Mouse (Mus musculus) forebrain, embryonic 14.5 days (tissue): ENCODE data around the gene Efna1. TPM values are rescaled to one million over a fixed set of nuclear protein-coding genes. Genes with fewer than 3 reads are reported as not detected.

Experiments
- ATAC-seq: fragments of 200-750 bp; cut with Nextera tagmentation; 2 replicates; pipeline ENCODE4 v1.8.0; 2017; ENCODE audit warnings: mild to moderate bottlenecking, moderate library complexity
- DNase-seq: peaks from one replicate; pipeline ENCODE4 v3.0.0-alpha.2; 2015; ENCODE audit warnings: low spot score
- H3K27ac ChIP-seq: fragments of 300-500 bp; sonication (generic); 2 replicates; pipeline ENCODE4 v1.5.1; 2014; ENCODE audit warnings: low read depth, mild to moderate bottlenecking, control low read depth, low read length, moderate library complexity
- H3K27me3 ChIP-seq: fragments of 300-500 bp; sonication (generic); replicated peaks from 2 replicates; pipeline ENCODE4 v1.6.1; 2014; ENCODE audit warnings: low read length, control low read depth, mixed read lengths; ENCODE audit not compliant: control insufficient read depth, insufficient read depth
- H3K36me3 ChIP-seq: fragments of 300-500 bp; sonication (generic); 2 replicates; pipeline ENCODE4 v1.6.1; 2014; ENCODE audit warnings: low read length, control low read depth; ENCODE audit not compliant: control insufficient read depth, insufficient read depth
- H3K4me1 ChIP-seq: fragments of 300-500 bp; sonication (generic); 2 replicates; pipeline ENCODE4 v1.6.1; 2014; ENCODE audit warnings: antibody characterized with exemption, low read length, control low read depth; ENCODE audit not compliant: control insufficient read depth, insufficient read depth
- H3K4me2 ChIP-seq: fragments of 300-500 bp; sonication (generic); 2 replicates; pipeline ENCODE4 v1.6.1; 2014; ENCODE audit warnings: mild to moderate bottlenecking, control low read depth, low read length
- H3K4me3 ChIP-seq: fragments of 300-500 bp; sonication (generic); 2 replicates; pipeline ENCODE4 v1.5.1; 2014; ENCODE audit warnings: low read depth, low read length, control low read depth
- H3K9ac ChIP-seq: fragments of 300-500 bp; sonication (generic); 2 replicates; pipeline ENCODE4 v1.6.1; 2014; ENCODE audit warnings: mild to moderate bottlenecking, low read length, control low read depth, moderate library complexity
- H3K9me3 ChIP-seq: fragments of 300-500 bp; sonication (generic); replicated peaks from 2 replicates; pipeline ENCODE4 v1.6.1; 2016; ENCODE audit warnings: low read length, control low read depth, mixed read lengths; ENCODE audit not compliant: control insufficient read depth
- WGBS: fragments of 180-500 bp; shearing (Covaris S2); extraction: QIAGEN DNeasy Blood & Tissue Kit; methylation state at CpG from one replicate; pipeline ENCODE4 v1.1.7; 2014; 5-methylcytosine and 5-hydroxymethylcytosine counted together
- polyA plus RNA-seq: library from polyadenylated mRNA; unstranded; fragments of >200 nt; fragmentation: Nextera tagmentation; extraction: Ambion mirVana; gene quantifications from 2 replicates; pipeline ENCODE4 v1.2.1, GENCODE M21; 2014

Efna1 gene
- polyA plus RNA-seq, 1 experiment from 2014 or later: 10.5 TPM

GRCm38 (mm10) chr3:89236516-89236915 is 44.4 kb downstream of the Efna1 start:
- no peak overlapping the region for H3K4me3 ChIP-seq
- no peak for ATAC-seq
- H3K4me1 ChIP-seq: no peaks in the 10 kb centered on the region
- DNase-seq: no peak
- no peaks in the 10 kb centered on the region for H3K9me3 ChIP-seq
- H3K9ac ChIP-seq: no peak overlapping the region
- H3K27me3 ChIP-seq: no peaks in the 10 kb centered on the region
- H3K36me3 ChIP-seq: peaks cover 88% of the 10 kb centered on the region
- H3K27ac ChIP-seq: no peak overlapping the region
- 91% methylated on average over 10 of the region's 10 CpGs for WGBS
- H3K4me2 ChIP-seq: no peak overlapping the region

DNA sequence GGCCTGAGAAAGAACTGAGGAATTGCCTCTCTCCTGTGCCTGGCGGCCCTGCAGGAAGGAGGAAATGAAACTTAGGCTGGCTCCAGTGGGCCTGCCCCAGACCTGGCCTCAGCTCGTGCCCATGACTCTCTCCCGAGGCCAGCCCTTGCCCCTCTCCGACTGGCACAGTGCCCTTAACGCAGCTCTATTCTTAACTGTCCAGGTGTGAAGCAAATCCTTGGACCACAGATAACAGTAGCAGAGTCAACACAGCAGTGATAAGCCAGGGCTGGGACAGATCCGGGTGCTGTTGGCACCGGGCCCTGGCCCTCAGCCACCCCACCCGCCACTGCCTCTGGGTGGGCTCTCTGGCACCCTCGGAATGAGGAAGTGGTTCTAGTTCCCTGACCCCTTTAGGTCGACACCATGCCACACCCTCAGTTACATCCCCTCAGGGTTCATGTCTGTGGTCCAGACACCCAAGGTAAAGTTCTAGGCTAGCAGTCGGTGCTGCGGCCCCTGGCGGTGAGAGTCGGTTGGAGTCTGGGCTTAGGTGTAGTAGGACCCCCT is 47.3 kb downstream of the Efna1 start:
- no peaks in the 10 kb centered on the region for H3K27me3 ChIP-seq
- DNase-seq: no peak
- H3K9ac ChIP-seq: no peak overlapping the region
- WGBS: 82% methylated on average over 14 of the region's 14 CpGs
- no peak overlapping the region for H3K4me3 ChIP-seq
- H3K27ac ChIP-seq: no peak overlapping the region
- ATAC-seq: peak; percentile 11; the same call in 1 of the 2 replicates
- H3K9me3 ChIP-seq: no peaks in the 10 kb centered on the region
- no peak overlapping the region for H3K4me2 ChIP-seq
- peaks cover 60% of the 10 kb centered on the region for H3K36me3 ChIP-seq
- H3K4me1 ChIP-seq: 0 out of 2 replicates have a peak, but pooled peaks cover 2% of the 10 kb centered on the region

GRCm38 (mm10) chr3:89232614-89233013 is 48.3 kb downstream of the Efna1 start:
- Histone ChIP-seq H3K4me3 (no peak overlapping the region), H3K36me3 (peaks cover 50% of the 10 kb centered on the region), H3K4me2 (no peak overlapping the region), H3K9me3 (no peaks in the 10 kb centered on the region), H3K27me3 (no peaks in the 10 kb centered on the region), H3K9ac (no peak overlapping the region), H3K27ac (no peak overlapping the region), H3K4me1 (0 out of 2 replicates have a peak, but pooled peaks cover 8% of the 10 kb centered on the region)
- WGBS: 83% methylated on average over 6 of the region's 6 CpGs
- DNase-seq (no peak), ATAC-seq (no peak)

GRCm38 (mm10) chr3:89231772-89232275 is 49.1 kb downstream of the Efna1 start:
- Histone ChIP-seq H3K4me3 (no peak overlapping the region), H3K27me3 (no peaks in the 10 kb centered on the region), H3K4me2 (no peak overlapping the region), H3K9me3 (no peaks in the 10 kb centered on the region), H3K4me1 (peaks cover 8% of the 10 kb centered on the region; the same call in 1 of the 2 replicates), H3K9ac (no peak overlapping the region), H3K36me3 (peaks cover 42% of the 10 kb centered on the region), H3K27ac (no peak overlapping the region)
- ATAC-seq: no peak
- WGBS: 79% methylated on average over 16 of the region's 16 CpGs
- DNase-seq: no peak

- H3K27ac ChIP-seq: no peak overlapping the region
- DNase-seq (no peak), ATAC-seq (no peak)
- H3K4me2 ChIP-seq: no peak overlapping the region
- WGBS: 83% methylated on average over 7 of the region's 7 CpGs
- no peaks in the 10 kb centered on the region for H3K27me3 ChIP-seq
- no peak overlapping the region for H3K9ac ChIP-seq
- no peaks in the 10 kb centered on the region for H3K9me3 ChIP-seq
- H3K4me3 ChIP-seq: no peak overlapping the region
- H3K36me3 ChIP-seq: peaks cover 40% of the 10 kb centered on the region
- peaks cover 13% of the 10 kb centered on the region for H3K4me1 ChIP-seq
These were observed 49.6 kb downstream of the Efna1 start for GRCm38 (mm10) chr3:89231345-89231744.

- ATAC-seq (no peak), DNase-seq (no peak)
- Histone ChIP-seq H3K36me3 (peaks cover 32% of the 10 kb centered on the region), H3K4me2 (no peak overlapping the region), H3K4me1 (peaks cover 21% of the 10 kb centered on the region), H3K27me3 (no peaks in the 10 kb centered on the region), H3K9ac (no peak overlapping the region), H3K9me3 (no peaks in the 10 kb centered on the region), H3K27ac (no peak overlapping the region), H3K4me3 (no peak overlapping the region)
- WGBS: 88% methylated on average over 2 of the region's 2 CpGs
These were observed 50.4 kb downstream of the Efna1 start for GRCm38 (mm10) chr3:89230561-89230960.

GRCm38 (mm10) chr3:89229276-89229675 is 51.7 kb downstream of the Efna1 start:
- H3K36me3 ChIP-seq: peaks cover 20% of the 10 kb centered on the region
- DNase-seq (no peak), ATAC-seq (no peak)
- no peak overlapping the region for H3K27ac ChIP-seq
- 54% methylated on average over 4 of the region's 4 CpGs for WGBS
- H3K9ac ChIP-seq: no peak overlapping the region
- H3K4me2 ChIP-seq: no peak overlapping the region; the same call in 1 of the 2 replicates
- no peaks in the 10 kb centered on the region for H3K27me3 ChIP-seq
- H3K9me3 ChIP-seq: no peaks in the 10 kb centered on the region
- peaks cover 33% of the 10 kb centered on the region for H3K4me1 ChIP-seq
- no peak overlapping the region for H3K4me3 ChIP-seq

DNA sequence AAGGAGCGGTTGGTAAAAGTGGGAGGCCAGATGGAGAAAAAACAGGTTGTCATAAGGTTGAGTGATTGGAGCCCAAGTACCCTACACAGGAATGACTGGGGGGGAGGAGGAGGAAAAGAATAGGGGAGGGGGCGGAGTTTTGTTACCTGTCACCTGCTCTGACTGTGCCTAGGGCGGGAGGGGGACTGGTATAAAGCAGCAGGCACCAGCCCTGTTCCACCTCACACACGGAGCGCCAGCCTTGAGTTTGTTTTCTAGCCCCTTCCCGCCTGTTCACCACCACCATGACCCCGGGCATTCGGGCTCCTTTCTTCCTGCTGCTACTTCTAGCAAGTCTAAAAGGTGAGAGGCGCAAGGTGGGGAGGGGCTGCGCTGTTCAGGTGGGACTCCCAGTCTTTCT is 52.1 kb downstream of the Efna1 start, which contains the start of gene Muc1:
Gene Muc1, plus strand, starts transcription at position 222 of the 400 bp plus-strand sequence.
- H3K9me3 ChIP-seq: no peaks in the 10 kb centered on the region
- WGBS: 36% methylated on average over 10 of the region's 10 CpGs
- peak within 1 kb of the TSS; percentile 72 for H3K4me2 ChIP-seq
- peak within 1 kb of the TSS; percentile 85; the same call in 1 of the 2 replicates for H3K9ac ChIP-seq
- peak within 1 kb of the TSS; percentile 94 for H3K27ac ChIP-seq
- H3K4me3 ChIP-seq: peak within 1 kb of the TSS; percentile 62
- H3K4me1 ChIP-seq: peaks cover 38% of the 10 kb centered on the region
- H3K36me3 ChIP-seq: peaks cover 20% of the 10 kb centered on the region
- H3K27me3 ChIP-seq: no peaks in the 10 kb centered on the region
- ATAC-seq (no peak), DNase-seq (no peak)

DNA sequence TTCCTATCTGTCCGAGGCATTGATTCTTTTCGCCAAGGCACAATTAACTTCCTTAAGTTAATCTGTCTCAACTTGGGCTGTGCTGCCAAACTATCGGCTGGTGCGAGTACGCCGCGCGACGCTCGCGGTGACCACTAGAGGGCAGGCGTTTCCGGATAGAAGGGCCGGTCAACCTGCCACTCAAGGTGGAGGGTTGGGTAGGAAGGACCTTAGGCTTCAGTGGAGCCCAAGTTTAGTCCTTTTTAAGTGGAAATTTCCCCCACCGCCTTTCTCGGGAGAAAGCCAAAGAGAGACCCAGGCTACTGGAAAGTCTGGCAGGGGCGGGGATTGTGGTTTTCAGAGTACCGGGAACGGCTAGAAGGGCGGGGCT is 52.8 kb downstream of the Efna1 start:
- Histone ChIP-seq H3K4me2 (peak overlapping the region; percentile 72), H3K27me3 (no peaks in the 10 kb centered on the region), H3K4me1 (peaks cover 43% of the 10 kb centered on the region), H3K36me3 (peaks cover 20% of the 10 kb centered on the region), H3K9ac (peak overlapping the region; percentile 85; the same call in 1 of the 2 replicates), H3K27ac (peak overlapping the region; percentile 94), H3K4me3 (peak overlapping the region; percentile 62), H3K9me3 (no peaks in the 10 kb centered on the region)
- DNase-seq (peak; percentile 90), ATAC-seq (peak; percentile 37)
- WGBS: under 1% methylated on average over 20 of the region's 20 CpGs
